Mouse (Mus musculus): ENCODE measurements at regions not wholly inside any gene's neighbourhood (a gene's known extent, or its start where the extent isn't known, plus 50 kb on each side); places are given as distances from the start of the nearest gene placed in this dataset.

GRCm38 (mm10) chr15:90400326-90401280, 176.5 kb downstream of the Alg10b start:
- TF ChIP-seq NELFE (IDR thresholded peaks at IDR 0.05; ENCODE audit: low read depth, low read length) (no peak), POLR2AphosphoS2 (IDR thresholded peaks at IDR 0.05; ENCODE audit: low read depth, low read length) (no peak), SMC3 (IDR thresholded peaks at IDR 0.05; ENCODE audit: low read depth, low read length) (no peak), ZC3H11A (IDR thresholded peaks at IDR 0.05; ENCODE audit: low read depth, low read length) (no peak)

Measured in CH12.LX (cell line).